Mouse (Mus musculus) ES-CJ7 (cell line): ENCODE measurements at regions not wholly inside any gene's neighbourhood (a gene's known extent, or its start where the extent isn't known, plus 50 kb on each side); places are given as distances from the start of the nearest gene placed in this dataset.

Source experiments
- DNase-seq: peaks from one replicate; pipeline ENCODE4 v3.0.0; 2011; ENCODE audit warnings: low read depth, low spot score

DNA sequence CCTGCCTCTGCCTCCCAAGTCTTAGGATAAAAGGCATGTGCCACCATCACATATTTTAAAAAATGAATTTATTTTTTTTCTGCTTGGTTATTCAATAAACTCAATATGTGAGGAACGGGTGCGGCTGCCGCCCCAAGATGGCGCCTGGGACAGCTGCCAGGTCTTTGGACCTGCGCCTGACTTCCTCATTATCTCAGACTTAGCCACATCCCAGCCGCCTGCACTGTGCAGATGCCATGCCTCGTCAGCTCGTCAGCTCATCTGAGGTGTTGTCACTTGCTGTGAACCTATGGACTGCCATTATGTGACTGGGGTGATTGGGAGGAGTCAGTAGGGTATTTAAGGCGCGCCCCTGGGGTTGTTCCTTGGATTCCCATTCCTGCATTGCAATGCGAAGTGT, 354.1 kb downstream of the Cdh7 start:
- peak; percentile 44 for DNase-seq
